Mouse (Mus musculus) stomach, postnatal 0 days (tissue): Measurements from ENCODE around the gene Macrod1.

ENCODE experiments used
- CTCF ChIP-seq: IDR thresholded peaks from 2 replicates; pipeline ENCODE4 v1.5.1; 2016; ENCODE audit warnings: antibody characterized with exemption, low read depth, mild to moderate bottlenecking, moderate library complexity
- EP300 ChIP-seq: optimal IDR thresholded peaks from 2 replicates; pipeline ENCODE3; 2016; ENCODE audit warnings: antibody characterized with exemption

DNA sequence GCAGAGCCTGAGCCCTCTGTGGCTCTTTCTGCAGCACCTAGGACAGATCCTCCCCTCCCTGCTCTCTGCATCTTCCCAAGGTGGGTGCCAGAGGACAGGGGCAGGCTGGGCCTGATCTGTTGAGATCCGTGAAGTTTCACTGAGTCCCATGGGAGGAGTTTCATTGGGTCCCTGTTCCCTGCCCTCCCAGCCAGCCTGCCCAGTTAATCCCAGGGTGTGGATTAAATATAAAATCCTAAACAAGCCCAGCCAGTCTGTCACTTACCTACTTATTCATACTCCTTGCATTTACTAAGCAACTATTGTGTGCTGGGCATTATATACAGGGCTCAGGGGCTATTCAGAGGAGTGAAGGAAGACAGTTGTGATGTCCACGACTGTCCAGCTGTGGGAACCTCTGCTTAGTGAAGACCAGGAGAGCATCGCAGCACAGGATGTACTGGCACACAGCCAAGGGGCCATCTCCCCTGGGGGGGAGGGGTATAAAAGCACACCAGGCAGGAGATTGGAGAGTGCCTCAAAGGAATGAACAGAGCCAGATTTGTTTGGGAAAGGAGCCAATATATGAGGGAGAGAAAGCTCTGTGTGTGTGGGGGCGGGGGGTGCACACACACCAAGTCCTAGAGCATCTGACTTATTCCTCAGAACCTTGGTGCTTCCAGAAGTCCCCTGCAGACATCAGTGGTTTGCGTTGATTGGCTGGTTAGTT is 85.8 kb downstream of the Macrod1 start:
- TF ChIP-seq CTCF = no peak
- peak; percentile 57 for TF ChIP-seq EP300
